Mouse (Mus musculus): Measurements from ENCODE around the gene Nedd4.

- TF ChIP-seq CTCF (IDR thresholded peaks at IDR 0.05; ENCODE audit: borderline replicate concordance, insufficient read depth, low read length) (no peak), POLR2A (IDR thresholded peaks at IDR 0.05; ENCODE audit: low read depth, low read length) (peak; percentile 51)
These were observed 22.1 kb upstream of the Nedd4 start for GRCm38 (mm10) chr9:72639843-72640621.
